Mouse (Mus musculus) ovary, adult 18-20 months (tissue): ENCODE measurements at regions not wholly inside any gene's neighbourhood (a gene's known extent, or its start where the extent isn't known, plus 50 kb on each side); places are given as distances from the start of the nearest gene placed in this dataset.

Experiments
- DNase-seq: peaks from one replicate; pipeline ENCODE4 v3.0.0; 2022; ENCODE audit warnings: low spot score, mixed read lengths

- no peak for DNase-seq
These were observed 96.1 kb downstream of the Cct6b start for GRCm38 (mm10) chr11:82668026-82668425.

- DNase-seq = no peak
These were observed 100.0 kb downstream of the Cct6b start for GRCm38 (mm10) chr11:82664076-82664475.

- no peak for DNase-seq
These were observed 102.0 kb downstream of the Cct6b start for GRCm38 (mm10) chr11:82662086-82662485.

- DNase-seq = no peak
These were observed 112.4 kb downstream of the Cct6b start for GRCm38 (mm10) chr11:82651751-82652150.

GRCm38 (mm10) chr11:82638513-82638912 lies 125.6 kb downstream of the Cct6b start:
- DNase-seq = no peak

- no peak for DNase-seq
These were observed 131.9 kb downstream of the Cct6b start for GRCm38 (mm10) chr11:82632191-82632590.

- no peak for DNase-seq
These were observed 132.7 kb downstream of the Cct6b start for GRCm38 (mm10) chr11:82631387-82631786.

GRCm38 (mm10) chr11:82626501-82627111 lies 137.5 kb downstream of the Cct6b start:
- no peak for DNase-seq

- no peak for DNase-seq
These were observed 143.1 kb downstream of the Cct6b start for GRCm38 (mm10) chr11:82621061-82621460.

- DNase-seq = no peak
These were observed 144.7 kb downstream of the Cct6b start for GRCm38 (mm10) chr11:82619418-82619817.

- no peak for DNase-seq
These were observed 145.7 kb downstream of the Cct6b start for GRCm38 (mm10) chr11:82618457-82618856.

- DNase-seq = no peak
These were observed 147.3 kb downstream of the Cct6b start for GRCm38 (mm10) chr11:82616856-82617255.

- DNase-seq = no peak
These were observed 149.8 kb downstream of the Cct6b start for GRCm38 (mm10) chr11:82614356-82614755.

GRCm38 (mm10) chr11:82613503-82613902 lies 150.6 kb downstream of the Cct6b start:
- peak; percentile 18 for DNase-seq

- no peak for DNase-seq
These were observed 152.1 kb downstream of the Cct6b start for GRCm38 (mm10) chr11:82612026-82612425.

- no peak for DNase-seq
These were observed 155.2 kb downstream of the Cct6b start for GRCm38 (mm10) chr11:82608963-82609362.

GRCm38 (mm10) chr11:82607661-82608060 lies 156.5 kb downstream of the Cct6b start:
- DNase-seq = no peak

GRCm38 (mm10) chr11:82604251-82604835 lies 159.8 kb downstream of the Cct6b start:
- DNase-seq = no peak

GRCm38 (mm10) chr11:82602818-82603217 lies 161.3 kb downstream of the Cct6b start:
- DNase-seq = peak; percentile 6

- DNase-seq = no peak
These were observed 161.9 kb downstream of the Cct6b start for GRCm38 (mm10) chr11:82602250-82602649.

GRCm38 (mm10) chr11:82600151-82600550 lies 164.0 kb downstream of the Cct6b start:
- DNase-seq = no peak

GRCm38 (mm10) chr11:82597757-82598156 lies 166.4 kb downstream of the Cct6b start:
- no peak for DNase-seq

GRCm38 (mm10) chr11:82596801-82597200 lies 167.3 kb downstream of the Cct6b start:
- no peak for DNase-seq

GRCm38 (mm10) chr11:82589761-82590160 lies 174.4 kb downstream of the Cct6b start:
- no peak for DNase-seq
